Mouse (Mus musculus) stomach, postnatal 0 days (tissue): ENCODE measurements around the gene Dmrtc2. TPM values are rescaled to one million over a fixed set of nuclear protein-coding genes. Genes with fewer than 3 reads are reported as not detected.

ENCODE experiments used
- ATAC-seq: fragments of 200-750 bp; cut with Nextera tagmentation; 2 replicates; pipeline ENCODE4 v1.8.0; 2017; ENCODE audit not compliant: low FRiP score, low TSS enrichment
- DNase-seq: peaks from one replicate; pipeline ENCODE4 v3.0.0-alpha.2; 2016; ENCODE audit warnings: low spot score
- H3K27ac ChIP-seq: fragments of 300-500 bp; sonication (generic); replicated peaks from 2 replicates; pipeline ENCODE4 v1.5.1; 2014; ENCODE audit warnings: mild to moderate bottlenecking, control low read depth
- H3K27me3 ChIP-seq: fragments of 300-500 bp; sonication (generic); 2 replicates; pipeline ENCODE4 v1.6.1; 2014; ENCODE audit warnings: low read length; ENCODE audit not compliant: control insufficient read depth, insufficient read depth
- H3K36me3 ChIP-seq: fragments of 300-500 bp; sonication (generic); 2 replicates; pipeline ENCODE4 v1.6.1; 2014; ENCODE audit warnings: low read length, mixed read lengths; ENCODE audit not compliant: control insufficient read depth, insufficient read depth
- H3K4me1 ChIP-seq: fragments of 300-500 bp; sonication (generic); replicated peaks from 2 replicates; pipeline ENCODE4 v1.6.1; 2014; ENCODE audit warnings: antibody characterized with exemption; ENCODE audit not compliant: control insufficient read depth, insufficient read depth
- H3K4me2 ChIP-seq: fragments of 300-500 bp; sonication (generic); replicated peaks from 2 replicates; pipeline ENCODE4 v1.6.1; 2014; ENCODE audit warnings: low read depth, mild to moderate bottlenecking, control low read depth, moderate library complexity
- H3K4me3 ChIP-seq: fragments of 300-500 bp; sonication (generic); 2 replicates; pipeline ENCODE4 v1.5.1; 2014; ENCODE audit warnings: low read depth, low read length, control low read depth
- H3K9ac ChIP-seq: fragments of 300-500 bp; sonication (generic); 2 replicates; pipeline ENCODE4 v1.6.1; 2014; ENCODE audit warnings: mild to moderate bottlenecking, low read length, control low read depth, mixed read lengths
- H3K9me3 ChIP-seq: fragments of 300-500 bp; sonication (generic); 2 replicates; pipeline ENCODE4 v1.6.1; 2016; ENCODE audit warnings: low read length; ENCODE audit not compliant: control insufficient read depth
- CTCF ChIP-seq: IDR thresholded peaks from 2 replicates; pipeline ENCODE4 v1.5.1; 2016; ENCODE audit warnings: antibody characterized with exemption, low read depth, mild to moderate bottlenecking, moderate library complexity
- EP300 ChIP-seq: optimal IDR thresholded peaks from 2 replicates; pipeline ENCODE3; 2016; ENCODE audit warnings: antibody characterized with exemption
- WGBS: fragments of 180-500 bp; shearing (Covaris S2); extraction: QIAGEN DNeasy Blood & Tissue Kit; methylation state at CpG from one replicate; pipeline ENCODE4 v1.1.7; 2014; 5-methylcytosine and 5-hydroxymethylcytosine counted together
- polyA plus RNA-seq: library from polyadenylated mRNA; unstranded; fragments of >200 nt; fragmentation: Nextera tagmentation; extraction: Ambion mirVana; gene quantifications from 2 replicates; pipeline ENCODE4 v1.2.1, GENCODE M21; 2015

Dmrtc2 gene
- polyA plus RNA-seq, 1 experiment from 2014 or later = not detected

DNA sequence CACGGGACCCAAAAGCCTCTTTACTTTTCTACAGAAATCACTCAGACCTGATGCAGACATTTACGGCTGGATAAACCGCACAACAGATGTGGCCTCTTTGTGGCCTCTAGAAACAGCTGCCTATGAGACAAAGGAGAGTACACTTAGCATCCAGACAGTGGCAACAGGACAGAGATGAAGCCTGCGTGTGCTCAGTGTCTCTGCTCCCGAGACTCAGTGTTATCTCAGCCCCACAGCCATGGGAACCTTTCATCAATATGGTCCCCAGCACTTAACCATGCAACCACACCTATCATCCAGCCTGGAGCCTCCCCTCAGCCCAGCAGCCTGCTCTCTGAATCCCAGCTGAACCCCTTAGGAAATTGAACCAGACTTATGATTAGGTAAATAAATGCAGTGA, 10.6 kb upstream of the Dmrtc2 start:
- ATAC-seq (no peak), DNase-seq (no peak)
- H3K27me3 ChIP-seq = no peaks in the 10 kb centered on the region
- TF ChIP-seq CTCF = no peak
- no peak for TF ChIP-seq EP300
- no peak overlapping the region for H3K4me3 ChIP-seq
- no peaks in the 10 kb centered on the region for H3K36me3 ChIP-seq
- 66% methylated on average over 5 of the region's 5 CpGs for WGBS
- no peak overlapping the region for H3K9ac ChIP-seq
- no peaks in the 10 kb centered on the region for H3K4me1 ChIP-seq
- H3K4me2 ChIP-seq = no peak overlapping the region
- H3K9me3 ChIP-seq = no peaks in the 10 kb centered on the region
- H3K27ac ChIP-seq = no peak overlapping the region

DNA sequence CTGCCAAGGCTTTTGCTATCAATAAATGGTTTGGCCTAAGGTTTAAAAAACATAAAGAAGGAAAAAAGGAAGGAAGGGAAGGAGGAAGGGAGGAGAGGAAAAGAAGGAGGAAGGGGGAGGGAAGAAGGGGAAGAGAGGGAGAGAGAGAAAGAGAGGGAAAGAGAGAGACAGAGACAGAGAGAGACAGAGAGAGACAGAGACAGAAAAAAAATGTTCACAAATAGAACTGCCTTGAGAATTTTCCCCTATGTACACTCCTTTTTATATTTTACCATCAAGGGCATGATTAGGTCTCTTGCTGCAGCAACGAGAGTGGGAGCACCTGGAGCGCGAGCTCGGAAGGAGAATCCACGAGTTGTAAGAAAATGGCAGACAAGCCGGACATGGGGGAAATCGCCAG, 7.9 kb upstream of the Dmrtc2 start, which contains the start of gene Gm9844:
Gene Gm9844 (plus strand): TSS at position 301 of the 400 bp plus-strand sequence.
- H3K36me3 ChIP-seq = no peaks in the 10 kb centered on the region
- no peak for TF ChIP-seq CTCF
- TF ChIP-seq EP300 = no peak
- H3K4me3 ChIP-seq = no peak within 1 kb of the TSS
- no peak for DNase-seq
- WGBS = 72% methylated on average over 7 of the region's 7 CpGs
- H3K9me3 ChIP-seq = no peaks in the 10 kb centered on the region
- H3K4me2 ChIP-seq = no peak within 1 kb of the TSS
- H3K27ac ChIP-seq = no peak within 1 kb of the TSS
- no peak within 1 kb of the TSS for H3K9ac ChIP-seq
- no peaks in the 10 kb centered on the region for H3K27me3 ChIP-seq
- ATAC-seq = no peak
- H3K4me1 ChIP-seq = no peaks in the 10 kb centered on the region

DNA sequence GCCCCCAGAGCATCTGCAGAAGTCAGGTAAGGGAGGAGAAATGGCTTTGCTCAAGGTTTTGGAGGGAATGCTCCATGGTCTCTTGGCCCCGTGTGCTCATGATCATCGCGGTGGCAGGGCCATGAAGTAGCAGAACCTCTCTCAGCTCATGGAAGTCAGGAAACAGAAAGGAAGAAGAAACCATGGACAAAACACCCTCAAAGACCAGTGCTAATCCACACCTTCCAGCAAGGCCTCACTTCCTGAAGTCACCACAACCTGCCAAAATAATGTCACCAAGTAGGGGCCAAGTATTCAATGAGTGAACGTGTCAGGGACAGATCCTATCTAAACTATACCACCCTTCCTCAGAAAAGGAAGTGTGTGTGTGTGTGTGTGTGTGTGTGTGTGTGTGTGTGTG, 7.0 kb upstream of the Dmrtc2 start:
- no peaks in the 10 kb centered on the region for H3K27me3 ChIP-seq
- DNase-seq (no peak), ATAC-seq (no peak)
- H3K36me3 ChIP-seq = no peaks in the 10 kb centered on the region
- WGBS = 81% methylated on average over 4 of the region's 4 CpGs
- no peak for TF ChIP-seq CTCF
- no peak for TF ChIP-seq EP300
- no peak overlapping the region for H3K4me2 ChIP-seq
- no peaks in the 10 kb centered on the region for H3K4me1 ChIP-seq
- no peak overlapping the region for H3K4me3 ChIP-seq
- H3K9ac ChIP-seq = no peak overlapping the region
- H3K27ac ChIP-seq = no peak overlapping the region
- no peaks in the 10 kb centered on the region for H3K9me3 ChIP-seq

DNA sequence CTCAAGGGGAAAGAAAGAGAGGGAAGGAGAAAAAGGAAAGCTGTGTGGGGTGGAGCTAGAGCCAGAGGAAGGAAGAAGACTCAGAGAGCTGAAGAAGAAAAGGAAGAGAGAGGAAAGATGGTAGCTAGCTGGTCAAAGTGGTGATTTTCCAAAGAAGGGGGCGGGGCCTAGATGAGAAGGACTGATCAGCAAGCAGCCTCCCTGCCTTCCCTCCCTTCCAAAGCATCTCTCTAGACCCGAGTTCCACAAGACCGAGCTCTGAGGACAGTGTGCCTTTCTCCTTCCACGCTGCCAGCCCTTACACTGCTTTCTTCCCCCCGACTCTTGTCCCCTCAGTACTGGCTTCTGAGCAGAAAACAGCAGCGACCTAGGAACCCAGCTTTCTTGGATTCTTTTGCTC, 5.7 kb upstream of the Dmrtc2 start:
- Histone ChIP-seq H3K27me3 (no peaks in the 10 kb centered on the region), H3K4me3 (no peak overlapping the region), H3K36me3 (no peaks in the 10 kb centered on the region), H3K9me3 (no peaks in the 10 kb centered on the region), H3K4me2 (no peak overlapping the region), H3K27ac (no peak overlapping the region), H3K4me1 (no peaks in the 10 kb centered on the region), H3K9ac (no peak overlapping the region)
- ATAC-seq (no peak), DNase-seq (no peak)
- no peak for TF ChIP-seq EP300
- no peak for TF ChIP-seq CTCF
- WGBS = 28% methylated on average over 6 of the region's 6 CpGs

DNA sequence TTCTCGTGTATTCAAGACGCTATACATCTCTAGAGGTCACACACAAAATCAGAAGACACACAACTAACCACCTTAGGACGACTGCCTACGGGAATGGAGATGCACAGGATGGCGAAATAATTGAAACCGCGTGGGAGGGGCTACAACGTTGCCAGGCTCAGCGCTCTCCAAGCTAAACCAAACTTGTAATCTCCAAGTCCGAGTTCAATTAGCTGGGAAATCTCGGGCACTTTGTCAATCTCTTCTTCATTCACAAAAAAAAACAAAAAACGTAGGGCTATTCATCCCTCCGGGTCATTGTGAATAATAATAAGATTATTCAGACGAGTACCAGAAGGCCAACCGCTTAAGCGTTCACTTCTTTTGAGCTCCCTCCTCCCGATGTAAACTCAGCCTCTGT, 777 bp upstream of the Dmrtc2 start:
- DNase-seq = no peak
- TF ChIP-seq EP300 (no peak), CTCF (no peak)

DNA sequence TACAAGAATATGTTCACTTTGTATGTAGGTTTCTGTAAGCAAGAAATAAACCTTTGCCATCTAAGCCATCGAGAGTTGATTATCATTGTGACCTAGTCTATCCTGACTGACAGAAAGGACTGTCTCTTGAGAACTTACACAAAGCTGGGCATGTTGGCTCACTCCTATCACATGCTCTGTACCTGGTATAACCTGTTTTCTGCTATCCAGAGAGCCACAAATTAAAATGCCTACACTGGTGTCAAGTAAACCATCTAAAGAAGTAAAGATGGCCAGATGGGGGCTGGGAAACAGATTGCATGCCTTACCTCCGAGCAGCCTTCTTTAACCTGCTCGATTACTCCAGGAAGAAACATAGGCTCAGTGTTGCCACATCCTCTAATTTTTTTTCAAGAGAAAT, 7.7 kb downstream of the Dmrtc2 start:
- TF ChIP-seq EP300 (no peak), CTCF (no peak)
- H3K9me3 ChIP-seq = no peaks in the 10 kb centered on the region
- H3K27me3 ChIP-seq = no peaks in the 10 kb centered on the region
- ATAC-seq = no peak
- no peak overlapping the region for H3K4me3 ChIP-seq
- no peak overlapping the region for H3K4me2 ChIP-seq
- H3K27ac ChIP-seq = no peak overlapping the region
- no peaks in the 10 kb centered on the region for H3K4me1 ChIP-seq
- DNase-seq = no peak
- H3K36me3 ChIP-seq = no peaks in the 10 kb centered on the region
- no peak overlapping the region for H3K9ac ChIP-seq
- 57% methylated on average over 3 of the region's 3 CpGs for WGBS

More for the DNA sequence above, 777 bp upstream of the Dmrtc2 start:
- ATAC-seq = no peak
- no peak overlapping the region for H3K27ac ChIP-seq
- H3K36me3 ChIP-seq = no peaks in the 10 kb centered on the region
- no peak overlapping the region for H3K9ac ChIP-seq
- WGBS = 60% methylated on average over 17 of the region's 17 CpGs
- H3K9me3 ChIP-seq = no peaks in the 10 kb centered on the region
- H3K4me3 ChIP-seq = no peak overlapping the region
- no peaks in the 10 kb centered on the region for H3K27me3 ChIP-seq
- H3K4me2 ChIP-seq = no peak overlapping the region
- no peaks in the 10 kb centered on the region for H3K4me1 ChIP-seq
